Mouse (Mus musculus) monocyte, adult 2 months (primary cell): ENCODE results near the gene Jmjd6.
A peak's percentile ranks its signal among the peaks of the same experiment; 100 is the strongest.

Source experiments
- DNase-seq, 2 experiments: peaks; one replicate each; pipeline ENCODE4 v3.0.0; 2022; ENCODE audit warnings: low spot score in 2 of 2, low read depth in 1 of 2

The Jmjd6 gene

DNA sequence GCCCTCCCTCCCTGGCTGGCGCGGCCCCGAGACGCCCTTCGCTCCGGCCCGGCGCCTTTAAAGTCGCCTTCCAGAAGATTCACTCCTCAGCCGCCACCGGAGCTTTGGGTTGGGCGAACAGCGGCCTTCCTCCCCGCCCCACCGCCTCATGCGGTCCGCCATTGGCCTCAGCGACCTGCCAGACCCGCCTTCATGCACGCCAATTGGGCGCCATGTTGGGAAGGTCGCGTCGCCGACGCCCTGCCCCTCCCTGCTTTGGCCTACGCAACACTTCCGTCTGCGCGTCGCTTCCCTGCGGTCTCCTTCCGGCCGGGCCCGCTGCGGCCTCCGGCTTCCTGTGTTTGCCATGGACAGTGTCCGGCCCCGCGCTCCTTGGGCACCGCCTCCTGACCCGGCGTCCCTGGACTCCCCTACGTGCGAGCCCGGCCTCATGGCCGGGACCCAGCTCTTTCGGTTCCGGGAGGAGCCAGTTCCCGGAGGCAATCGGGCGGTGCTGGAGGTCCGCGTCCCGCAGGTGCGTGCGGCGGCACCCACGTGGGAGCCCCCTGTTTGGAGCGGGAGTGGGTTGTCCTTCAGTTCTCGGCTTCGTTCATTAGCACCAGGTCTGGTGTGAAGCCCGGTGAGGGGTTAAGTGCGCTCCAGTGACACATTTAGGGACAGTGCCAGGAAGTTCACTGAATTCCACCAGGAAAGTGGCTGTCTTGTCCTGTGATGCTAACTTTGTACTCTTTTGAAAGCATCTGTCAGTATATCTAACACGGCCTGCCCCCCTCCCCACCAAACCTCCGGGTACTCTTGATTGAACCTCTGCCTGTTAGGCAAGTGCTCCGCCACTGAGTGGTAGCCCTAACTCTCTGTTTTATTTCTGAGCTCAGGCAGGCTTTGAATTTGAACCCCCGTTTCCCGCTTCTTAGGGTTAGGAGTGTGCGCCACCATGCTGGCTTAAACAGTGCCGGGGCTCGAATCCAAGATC, at the start of gene Jmjd6, which contains the start of gene Mettl23:
TSS of gene Jmjd6 (minus strand) at position 189 of the 973 bp plus-strand sequence.
TSS of gene Mettl23 (plus strand) at position 18 of the 973 bp plus-strand sequence.
- DNase-seq, result peak; percentile 93 to 96

DNA sequence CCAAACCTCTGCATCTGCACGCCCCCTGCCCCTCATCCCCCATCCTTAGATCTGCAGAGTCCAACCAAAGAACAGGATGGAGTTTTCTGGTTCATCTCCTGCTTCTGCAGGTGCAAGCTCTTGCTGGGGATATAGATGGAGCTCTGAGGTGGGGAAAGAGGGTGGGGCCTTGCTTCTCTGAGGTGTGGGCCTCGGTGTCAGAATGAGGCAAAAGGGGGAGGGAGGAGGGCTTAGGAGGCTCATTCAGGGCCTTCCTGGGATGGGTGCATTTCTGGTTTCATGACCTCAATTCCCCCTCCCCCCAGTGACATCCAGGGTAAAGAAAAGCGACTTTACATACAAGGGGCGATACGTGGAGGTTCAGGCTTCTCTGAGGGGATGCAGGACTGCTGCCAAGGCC, 43.9 kb upstream of the Jmjd6 start:
- DNase-seq, result no peak

DNA sequence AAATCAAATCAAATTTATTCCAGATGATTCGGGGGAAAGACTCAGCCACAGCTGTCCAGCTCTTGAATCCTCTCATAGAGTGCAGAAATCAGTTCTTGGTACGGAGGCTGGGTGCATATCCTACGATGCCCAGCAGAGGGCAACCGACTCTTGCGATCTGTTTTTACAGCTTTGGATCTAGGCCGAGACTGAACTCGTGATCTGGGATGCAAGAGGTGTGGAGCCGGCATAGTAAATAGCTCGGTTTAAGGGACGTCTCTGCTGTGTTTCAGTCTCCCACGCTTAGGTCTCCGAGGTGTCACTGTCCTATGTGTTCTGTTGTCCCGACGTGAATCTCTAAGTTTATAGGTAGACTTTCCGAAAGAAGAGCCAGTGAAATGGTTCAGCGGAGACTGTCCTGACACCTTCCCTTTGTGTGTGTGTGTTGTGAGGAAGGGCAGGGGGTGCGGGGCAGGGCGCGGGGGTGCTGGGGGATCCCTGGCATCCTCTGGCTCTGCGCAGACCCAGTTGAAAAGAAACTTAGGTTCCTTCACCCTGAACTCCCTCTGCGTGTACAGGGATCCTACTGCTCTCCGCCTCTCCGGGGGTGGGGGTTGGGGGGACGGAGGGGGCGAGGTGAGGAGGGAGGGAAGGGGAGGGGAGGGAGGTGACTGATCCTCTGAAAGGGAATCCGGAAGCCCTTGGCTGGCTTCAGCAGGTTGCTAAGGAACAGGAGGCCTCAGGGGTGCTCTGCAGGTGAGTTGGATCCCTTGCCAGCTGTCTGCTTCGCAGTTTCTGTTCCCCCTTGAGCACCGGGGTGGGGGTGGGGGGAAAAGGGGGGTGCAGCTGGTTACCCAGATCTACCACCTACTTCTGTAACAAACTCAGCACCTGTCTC, 42.3 kb upstream of the Jmjd6 start:
- DNase-seq, result peak in 1 of 2 experiments; percentile 37

- DNase-seq, result no peak
These were observed 40.8 kb upstream of the Jmjd6 start for GRCm38 (mm10) chr11:116884061-116884460.

- no peak for DNase-seq
These were observed 39.2 kb upstream of the Jmjd6 start for GRCm38 (mm10) chr11:116882446-116882845.

DNA sequence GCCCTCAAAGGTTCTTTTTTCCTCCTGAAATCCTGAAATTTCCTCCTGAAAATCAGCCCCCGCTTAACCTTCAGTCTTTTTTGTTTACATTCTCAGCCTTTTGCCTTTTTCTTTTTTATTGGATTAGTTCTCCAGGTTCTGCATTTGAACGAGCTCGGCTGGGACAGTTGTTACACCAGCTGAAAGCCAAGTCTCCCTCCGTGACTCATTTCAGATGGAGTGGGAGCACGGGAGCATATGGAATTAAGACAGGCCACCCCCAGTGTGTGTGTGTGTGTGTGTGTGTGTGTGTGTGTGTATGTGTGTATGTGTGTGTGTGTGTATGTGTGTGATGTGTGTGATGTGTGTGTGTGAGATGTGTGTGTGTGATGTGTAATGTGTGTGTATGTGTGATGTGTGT, 38.2 kb upstream of the Jmjd6 start:
- DNase-seq, result no peak

GRCm38 (mm10) chr11:116880839-116881238, 37.6 kb upstream of the Jmjd6 start:
- DNase-seq, result no peak

GRCm38 (mm10) chr11:116878454-116878853, 35.2 kb upstream of the Jmjd6 start:
- no peak for DNase-seq

- DNase-seq, result no peak
These were observed 30.7 kb upstream of the Jmjd6 start for GRCm38 (mm10) chr11:116873987-116874386.

DNA sequence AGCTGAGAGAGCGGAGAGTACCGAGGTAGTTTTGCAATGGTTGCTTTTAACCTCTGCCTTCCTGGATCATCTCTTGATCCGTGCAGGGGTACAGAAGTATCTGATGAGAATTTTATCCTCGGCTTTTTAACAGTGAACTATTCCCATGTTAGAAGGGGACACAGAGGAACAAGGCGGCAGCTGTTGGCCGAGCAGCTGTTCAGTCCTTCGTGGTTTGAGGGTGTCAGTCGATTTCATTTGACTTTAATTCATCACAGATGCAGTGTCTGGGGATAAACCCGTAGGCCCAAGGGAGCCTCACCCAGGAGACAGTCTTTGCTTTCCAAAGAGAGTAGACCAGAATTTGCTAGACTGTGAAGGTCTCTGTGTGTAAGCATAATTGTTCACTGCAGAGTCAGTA, 28.3 kb upstream of the Jmjd6 start:
- no peak for DNase-seq

- no peak for DNase-seq
These were observed 26.4 kb upstream of the Jmjd6 start for GRCm38 (mm10) chr11:116869641-116870040.

DNA sequence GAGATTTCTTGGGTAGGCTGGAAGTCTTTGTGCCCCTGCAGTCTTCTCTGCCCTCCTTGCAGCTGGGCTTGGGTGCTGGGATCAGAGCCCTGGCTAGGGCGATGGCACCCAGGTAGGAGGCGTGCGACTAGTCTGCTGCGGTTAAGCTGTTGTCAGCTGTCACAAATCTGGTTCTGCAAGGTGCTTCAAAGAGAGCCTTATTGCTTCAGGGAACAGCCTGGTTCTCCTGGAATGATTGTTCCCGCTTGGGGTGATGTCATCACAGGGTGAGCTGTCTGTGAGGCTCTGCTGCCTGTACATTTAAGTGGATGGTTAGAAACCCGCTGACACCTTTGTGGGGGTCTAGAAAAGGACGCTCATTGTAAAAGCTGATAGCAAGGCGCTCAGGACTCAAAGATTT, 26.0 kb upstream of the Jmjd6 start:
- no peak for DNase-seq

DNA sequence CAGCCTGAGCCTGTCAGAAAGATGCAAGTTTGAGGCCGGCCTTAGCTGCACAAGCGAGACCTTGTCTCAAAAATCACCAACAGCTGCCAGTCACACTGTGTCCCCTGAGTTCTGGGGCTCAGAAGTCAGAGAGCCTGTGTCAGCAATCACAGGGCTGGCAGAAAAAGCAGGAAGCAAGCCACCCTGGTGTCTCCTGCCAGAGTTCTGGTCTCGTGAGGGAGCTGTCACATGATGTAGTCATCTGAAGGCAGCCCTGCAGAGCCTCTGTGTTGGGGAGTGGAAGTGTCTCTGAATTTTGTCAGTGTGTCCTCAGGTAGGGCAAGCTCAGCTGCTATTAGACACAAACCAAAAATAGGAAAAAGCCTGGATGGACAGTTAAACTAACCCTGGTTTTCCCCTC, 24.9 kb upstream of the Jmjd6 start:
- no peak for DNase-seq

GRCm38 (mm10) chr11:116865945-116866585, 22.8 kb upstream of the Jmjd6 start:
- no peak for DNase-seq

- no peak for DNase-seq
These were observed 21.2 kb upstream of the Jmjd6 start for GRCm38 (mm10) chr11:116864444-116864843.

- no peak for DNase-seq
These were observed 14.1 kb upstream of the Jmjd6 start for GRCm38 (mm10) chr11:116857183-116857850.

DNA sequence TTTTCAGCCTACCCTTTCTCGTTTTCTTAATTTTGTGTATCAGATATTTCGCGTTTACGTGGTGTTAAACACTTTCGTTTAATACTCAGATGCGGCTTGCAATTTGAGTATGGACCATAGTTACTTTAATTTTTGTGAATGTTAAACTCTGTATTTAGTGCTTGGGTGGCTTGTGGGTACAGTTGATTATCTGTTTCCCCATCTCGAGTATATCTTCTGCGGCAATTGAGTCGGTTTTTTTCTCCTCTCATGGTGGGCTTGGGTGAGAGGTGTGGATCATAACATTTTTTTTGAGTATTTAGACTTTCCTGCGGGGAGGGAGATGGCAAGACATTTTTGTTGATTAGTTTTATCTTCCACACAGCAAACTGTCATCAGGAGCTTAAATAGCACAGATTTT, 11.0 kb upstream of the Jmjd6 start:
- no peak for DNase-seq

- peak; percentile 89 to 95 for DNase-seq
These were observed 10.3 kb upstream of the Jmjd6 start for GRCm38 (mm10) chr11:116853512-116853928.

DNA sequence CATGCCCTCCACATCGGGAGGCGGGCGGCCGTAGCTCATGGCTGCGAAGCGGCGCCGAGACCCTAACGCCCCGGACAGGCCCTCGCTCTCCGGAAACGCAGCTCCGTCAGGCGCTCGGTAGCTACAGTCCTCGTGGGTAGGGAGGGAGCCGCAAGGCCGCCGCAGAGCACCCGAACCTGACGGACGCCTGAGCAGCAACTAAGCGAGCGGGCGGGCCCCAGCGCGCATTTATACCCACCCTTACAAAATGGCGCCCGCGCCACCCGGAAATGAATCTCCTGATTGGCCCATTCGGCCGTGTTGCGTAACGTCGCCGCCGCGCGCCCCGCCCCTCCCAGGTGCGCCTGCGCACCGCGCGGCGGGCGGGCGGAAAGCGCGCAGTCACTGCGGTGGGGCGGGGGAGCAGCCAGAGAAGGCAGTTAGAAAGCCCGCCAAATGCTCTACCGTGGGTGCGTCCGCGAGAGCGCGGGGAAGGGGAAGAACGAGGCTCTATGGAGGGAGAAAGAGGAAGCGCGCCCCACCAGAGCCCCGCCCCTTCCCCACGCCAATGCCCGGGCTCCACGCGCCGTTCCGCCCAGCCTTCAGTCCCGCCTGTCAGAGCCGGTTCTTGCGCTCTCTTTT, 9.8 kb upstream of the Jmjd6 start, which contains the start of gene Srsf2:
TSS of gene Srsf2 (minus strand) at position 204 of the 621 bp plus-strand sequence.
- DNase-seq, result peak; percentile 98

GRCm38 (mm10) chr11:116852291-116852890, 9.1 kb upstream of the Jmjd6 start, which contains the start of gene Mfsd11:
TSS of gene Mfsd11 (plus strand) at chr11:116852440.
- peak; percentile 12 to 57 for DNase-seq
